Mouse (Mus musculus) right cerebral cortex, postnatal 25 days (tissue): ENCODE results near the gene Wipf2.

Experiments used
- DNase-seq: peaks from one replicate; pipeline ENCODE4 v3.0.0; 2022

Wipf2 gene

DNA sequence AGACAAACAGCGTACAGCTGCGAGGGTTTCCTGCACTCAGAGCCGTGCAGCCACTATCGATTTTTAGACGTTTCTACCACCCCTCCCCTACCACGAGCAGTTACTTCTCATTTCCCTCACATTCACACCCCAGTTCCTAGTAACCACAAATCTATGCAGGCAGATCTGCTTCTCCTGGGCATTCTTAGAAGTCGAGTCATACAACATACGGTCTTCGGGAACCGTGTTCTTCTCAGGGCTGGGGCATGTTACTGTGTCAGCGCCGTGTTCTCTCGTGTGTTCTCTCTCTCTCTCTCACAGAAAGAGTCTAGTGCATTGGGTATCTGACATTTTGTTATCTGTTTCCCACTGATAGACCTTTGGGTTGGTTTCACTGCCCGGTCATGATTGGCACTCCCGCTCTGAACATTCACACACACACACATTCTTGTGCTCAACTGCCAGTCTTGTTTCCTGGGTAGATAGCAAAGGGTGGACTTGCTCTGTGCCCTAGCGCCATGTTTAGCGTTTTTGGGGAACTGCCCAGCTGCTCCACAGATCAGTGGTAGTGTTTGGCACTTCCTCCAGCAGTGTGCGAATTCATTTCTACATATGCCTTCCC, 84.6 kb downstream of the Wipf2 start:
- no peak for DNase-seq

DNA sequence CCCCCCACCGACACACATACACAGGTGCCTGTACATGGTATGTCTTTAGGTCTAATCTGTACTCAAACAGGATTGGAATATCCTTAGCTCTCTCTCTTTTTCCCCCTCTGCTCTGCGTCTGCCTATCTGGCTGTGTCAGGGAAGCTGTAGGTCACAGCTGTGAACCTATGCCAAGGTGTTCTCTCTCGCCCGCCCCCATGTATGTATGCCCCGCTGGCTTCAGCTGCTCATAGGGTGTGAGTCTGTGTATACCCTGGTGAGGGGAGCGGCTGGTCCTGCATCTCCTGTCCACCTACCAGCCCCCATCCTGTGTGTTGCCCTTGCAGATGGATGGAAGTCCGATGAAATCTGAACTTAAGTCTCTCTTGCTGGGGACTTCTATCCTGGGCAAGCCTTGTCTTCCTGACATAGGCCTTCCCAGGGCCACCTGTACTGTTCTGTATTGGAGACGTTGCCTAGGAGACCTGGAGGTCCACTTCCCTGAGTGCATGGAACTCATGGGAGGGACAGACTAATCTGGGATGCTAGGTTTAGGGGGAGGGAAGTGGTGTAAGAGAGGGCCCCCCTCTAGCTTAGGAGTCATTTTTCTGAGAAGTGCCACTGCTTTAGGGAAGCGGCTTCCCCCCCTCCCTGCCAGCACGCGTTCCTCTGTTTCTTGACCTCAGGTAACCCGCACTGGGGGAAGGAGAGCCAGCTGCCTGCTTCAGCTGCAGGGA, 86.0 kb downstream of the Wipf2 start:
- DNase-seq, result no peak

DNA sequence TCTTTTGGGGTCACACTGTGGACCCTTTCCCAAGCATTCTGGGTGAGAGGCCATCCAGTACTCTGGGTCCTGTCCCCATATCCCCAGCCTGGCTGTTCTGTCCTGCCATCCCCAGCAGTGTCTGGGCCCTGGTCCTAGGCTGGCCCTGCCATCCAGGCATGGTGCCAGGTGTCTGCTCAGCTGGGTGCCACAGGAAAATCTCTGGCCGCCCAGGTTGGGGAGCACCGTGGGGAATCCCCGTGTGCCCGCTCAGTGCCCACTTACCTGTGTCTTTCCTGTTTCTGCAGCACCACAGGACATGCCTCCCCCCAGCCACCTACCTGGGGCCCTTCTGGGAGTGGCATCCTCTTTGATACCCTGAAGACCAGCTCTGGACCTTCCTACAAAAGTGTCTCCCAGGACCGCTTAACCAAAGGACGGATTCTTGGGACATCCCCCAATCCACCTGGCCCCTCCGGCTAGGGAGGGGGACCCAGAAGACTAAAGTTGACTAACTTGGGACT, 86.6 kb downstream of the Wipf2 start:
- DNase-seq, result no peak

DNA sequence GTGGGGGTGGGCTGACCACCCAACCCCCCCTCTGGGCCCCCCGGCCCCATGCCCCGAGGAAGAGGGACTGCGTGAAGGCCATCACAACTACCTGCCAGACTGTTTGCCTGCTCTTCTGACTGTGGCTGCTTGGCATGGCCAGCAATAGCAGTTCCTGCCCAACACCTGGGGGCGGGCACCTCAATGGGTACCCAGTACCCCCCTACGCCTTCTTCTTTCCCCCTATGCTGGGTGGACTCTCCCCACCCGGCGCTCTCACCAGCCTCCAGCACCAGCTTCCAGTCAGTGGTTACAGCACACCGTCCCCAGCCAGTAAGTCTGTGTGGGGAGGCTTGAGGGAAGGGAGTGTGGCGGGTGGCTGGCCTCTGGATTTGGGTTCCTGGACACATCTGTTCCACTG, 87.0 kb downstream of the Wipf2 start:
- DNase-seq, result no peak

DNA sequence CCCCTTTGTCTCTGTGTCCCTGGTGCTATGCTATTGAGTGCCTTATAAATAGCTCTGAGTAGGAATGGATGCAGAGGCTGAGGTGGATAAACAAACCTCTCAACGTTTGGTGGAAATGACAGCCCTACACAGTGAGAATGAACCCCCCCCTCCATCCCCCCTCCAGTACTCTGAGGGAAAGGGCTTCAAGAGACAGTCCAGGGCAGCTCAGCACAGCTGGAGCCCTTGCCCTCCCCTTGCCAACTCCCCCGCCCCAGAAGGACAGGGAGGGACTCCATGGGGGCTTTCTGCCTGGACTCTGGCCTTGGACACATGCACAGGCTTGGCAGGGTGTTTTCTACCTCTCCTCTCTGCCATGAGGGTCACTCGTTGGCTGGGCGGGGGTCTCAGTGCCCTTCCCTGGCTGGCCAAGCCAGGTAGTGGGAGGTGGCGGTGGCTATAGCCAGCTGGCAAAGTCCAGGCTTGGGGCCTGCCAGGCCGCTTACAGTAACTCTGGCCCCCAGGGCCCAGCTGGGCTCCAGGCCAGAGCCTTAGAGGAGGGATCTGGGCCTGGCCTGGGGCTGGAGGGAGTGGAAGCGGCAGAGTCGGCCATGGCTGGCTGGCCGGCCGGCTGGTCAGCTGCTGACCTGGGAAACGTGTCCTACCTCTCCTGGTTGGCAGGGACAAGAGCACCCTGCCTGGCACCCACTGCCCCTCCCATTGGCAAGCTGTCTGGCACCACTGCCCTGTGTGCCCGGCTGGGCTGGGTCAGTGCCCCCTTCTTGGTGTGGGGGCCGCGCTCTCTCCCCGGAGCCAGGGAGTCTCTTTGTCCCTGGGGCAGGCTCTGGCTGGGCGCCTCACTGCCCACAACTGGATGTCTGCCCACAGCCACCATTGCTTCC, 87.8 kb downstream of the Wipf2 start:
- peak; percentile 43 for DNase-seq

DNA sequence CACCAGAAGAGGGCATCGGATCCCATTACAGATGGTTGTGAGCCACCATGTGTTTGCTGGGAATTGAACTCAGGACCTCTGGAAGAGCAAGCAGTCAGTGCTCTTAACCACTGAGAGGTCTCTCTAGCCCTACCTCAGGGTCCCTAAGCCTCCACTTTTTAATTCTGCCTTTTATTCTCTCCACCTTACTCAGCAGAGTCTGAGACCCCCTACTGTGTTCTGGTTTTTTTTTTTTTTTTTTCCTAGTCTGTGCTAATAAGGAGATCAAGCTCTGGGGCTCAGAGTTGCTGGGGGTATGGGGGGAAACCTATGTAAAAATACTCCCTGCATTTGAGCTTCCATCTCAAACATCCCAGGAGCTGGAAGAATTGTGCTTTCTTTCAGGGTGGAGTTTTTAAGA, 88.7 kb downstream of the Wipf2 start:
- no peak for DNase-seq

DNA sequence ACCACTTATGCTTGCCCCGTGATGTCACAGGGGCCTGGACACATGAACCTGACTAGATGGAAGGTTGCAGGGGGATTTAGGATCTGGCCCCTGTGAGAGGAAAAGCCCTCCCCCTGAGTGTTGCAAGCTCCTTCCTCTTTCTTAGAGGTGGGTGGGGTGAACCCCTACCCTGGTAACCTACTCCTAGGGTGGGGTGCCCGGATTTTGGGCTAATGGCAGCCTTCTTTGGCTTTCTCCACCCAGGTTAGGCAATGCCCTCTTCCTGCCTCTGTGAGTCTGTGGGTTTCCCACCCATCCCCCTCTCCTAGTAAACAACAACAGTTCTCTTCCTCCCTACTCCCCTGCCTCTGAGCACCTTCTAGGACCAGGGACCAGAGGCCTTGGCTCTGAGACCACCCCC, 89.3 kb downstream of the Wipf2 start:
- no peak for DNase-seq

DNA sequence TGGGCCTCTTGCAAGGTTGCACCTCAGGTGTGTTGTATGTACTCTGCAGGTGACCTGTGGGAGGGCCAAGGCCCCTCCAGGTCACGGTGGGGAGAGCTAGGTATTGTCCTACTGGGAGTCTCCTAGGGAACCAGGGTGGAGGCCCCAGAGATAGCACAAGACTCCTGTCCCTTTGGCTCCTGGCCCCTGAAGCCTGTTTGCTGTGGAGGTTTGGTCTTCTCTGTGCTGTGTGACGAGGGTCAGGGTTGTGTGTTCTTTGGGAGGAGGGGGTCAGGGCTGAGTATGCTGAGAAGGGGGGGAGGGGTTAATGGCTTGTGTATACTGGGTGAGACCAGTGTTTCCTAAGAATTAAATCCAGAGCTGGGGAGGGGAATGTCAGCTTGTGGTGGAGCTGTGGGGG, 89.9 kb downstream of the Wipf2 start:
- DNase-seq, result no peak

DNA sequence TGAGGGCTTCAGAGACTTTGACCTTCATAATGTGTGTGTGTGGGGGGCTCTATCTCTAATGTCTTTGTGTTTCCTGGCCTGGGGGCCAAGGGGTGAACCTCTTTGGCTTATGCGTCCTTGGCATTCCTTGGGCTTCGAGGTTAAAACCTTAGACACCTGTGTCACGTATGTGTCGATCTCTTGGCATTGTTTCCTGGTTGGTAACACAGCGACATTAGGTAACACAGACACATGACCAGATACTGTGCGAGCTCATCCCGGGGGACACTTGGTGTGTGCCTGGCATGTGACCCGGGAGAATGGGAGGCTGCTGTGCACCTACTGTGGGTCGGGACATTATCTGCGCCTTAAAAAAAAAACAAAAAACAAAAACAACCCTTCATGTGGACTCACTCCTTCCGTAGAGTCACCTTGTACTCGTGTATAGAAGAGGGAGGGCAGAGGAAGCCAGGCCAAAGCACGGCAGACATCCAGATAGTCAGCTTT, 90.4 kb downstream of the Wipf2 start:
- no peak for DNase-seq

DNA sequence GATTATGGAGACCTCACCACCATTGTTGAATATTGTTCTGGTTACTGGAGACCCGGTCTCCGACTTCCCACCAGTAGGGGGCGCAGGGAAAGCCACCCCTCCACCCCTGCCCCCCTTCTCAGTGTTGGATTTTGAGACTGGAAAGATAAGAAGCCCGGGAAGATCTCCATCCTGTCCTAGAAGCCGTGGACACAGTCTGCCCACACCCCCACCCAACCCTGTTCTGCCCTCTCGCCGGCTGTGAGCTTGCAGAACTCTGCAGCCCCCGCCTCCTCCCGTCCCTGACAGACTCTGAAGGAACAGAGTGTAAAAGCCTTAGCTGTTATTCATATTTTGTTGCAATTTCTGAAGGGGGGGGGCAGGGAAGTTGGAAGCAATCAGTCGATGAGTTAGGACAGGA, 90.9 kb downstream of the Wipf2 start:
- no peak for DNase-seq
